Mouse (Mus musculus): ENCODE data around the gene Rbm34.

Gene Rbm34

DNA sequence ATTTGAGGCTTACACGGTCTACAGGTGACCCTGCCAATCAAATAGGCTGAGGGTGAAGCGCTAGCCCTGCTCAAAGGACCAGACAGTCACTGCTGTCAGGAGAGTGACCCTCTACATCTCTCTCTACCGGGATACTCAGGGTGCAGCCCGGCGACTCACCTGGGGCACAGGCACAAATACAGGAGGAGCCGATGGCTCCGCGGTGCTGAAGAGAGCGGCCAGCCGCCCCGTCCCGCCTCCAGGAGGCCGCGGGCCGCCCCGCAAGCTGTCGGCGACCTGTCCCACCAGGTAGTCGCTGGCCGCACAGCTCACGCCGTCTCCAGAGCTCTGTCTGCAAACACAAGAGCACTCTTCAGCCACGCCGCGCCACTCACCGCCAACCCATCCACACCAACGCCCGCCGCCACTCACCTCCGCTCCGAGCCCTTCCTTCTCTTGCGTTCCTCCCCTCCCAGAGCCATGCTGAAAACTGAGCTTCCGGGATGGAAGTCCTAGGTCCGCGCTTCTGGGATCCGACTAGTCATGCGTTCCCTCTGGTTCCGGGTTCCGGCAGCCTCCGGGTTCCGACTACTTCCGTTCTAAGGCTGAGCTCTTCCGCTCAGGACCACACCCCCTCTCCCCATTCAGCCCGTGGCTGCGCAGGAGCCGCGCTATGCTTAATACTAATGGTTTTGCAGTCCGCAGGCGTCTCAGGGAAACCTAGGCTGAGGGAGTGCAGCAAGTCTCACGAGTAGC, at the start of gene Rbm34:
Gene Rbm34 (minus strand): TSS at position 493 of the 735 bp plus-strand sequence.
- in situ Hi-C loops (cut with MboI; ENCODE audit: unreplicated experiment in 2 of 2), result loop anchor here (10.0 to 25.0 kb wide), 3 partner anchors 706 to 1883 kb away; partner anchors contain the start of gene Itgb1 (in 1 of the 2)

DNA sequence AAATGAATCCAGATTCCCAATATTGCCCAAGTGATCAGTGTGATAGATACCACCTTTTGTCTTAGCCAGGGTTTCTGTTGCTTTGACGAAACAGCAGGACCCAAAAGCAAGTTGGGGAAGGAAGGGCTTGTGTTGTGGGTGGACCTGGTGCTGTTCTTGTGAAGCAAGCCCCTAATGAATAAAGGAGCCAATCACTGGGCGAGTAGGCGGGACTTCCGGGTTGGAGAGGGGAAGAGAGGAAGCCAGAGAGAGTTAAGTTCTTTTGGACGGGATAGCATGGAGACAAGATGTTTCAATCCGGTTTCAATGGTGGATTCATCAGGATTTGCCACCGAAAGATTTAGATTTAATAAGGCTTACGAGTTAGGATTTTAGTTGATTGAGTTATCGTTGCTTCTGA, 40.8 kb upstream of the Rbm34 start:
- in situ Hi-C loops (cut with MboI; ENCODE audit: unreplicated experiment in 2 of 2), result no loop called here

DNA sequence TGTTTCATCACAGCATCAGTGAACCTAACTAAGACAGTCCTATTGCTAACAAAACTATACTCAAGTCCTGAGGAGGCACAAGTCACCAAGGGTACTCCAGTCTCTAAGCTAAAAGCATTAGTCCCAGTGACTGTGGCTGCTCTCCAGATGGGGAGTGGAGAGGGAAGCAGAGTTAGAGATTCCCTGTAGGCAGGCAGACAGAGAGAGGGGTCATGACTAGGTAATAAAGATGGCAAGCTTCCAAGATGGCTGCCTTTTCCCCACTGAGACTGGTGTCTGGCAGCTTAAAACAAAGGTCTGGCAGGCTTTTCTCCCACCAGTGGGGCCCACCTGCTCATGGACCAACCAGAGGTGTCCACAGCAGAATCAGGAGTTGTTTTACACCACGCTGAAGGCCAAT, 23.6 kb upstream of the Rbm34 start:
- in situ Hi-C loops (cut with MboI; ENCODE audit: unreplicated experiment in 2 of 2), result loop anchor here (25.0 kb wide), 4 partner anchors 907 to 1718 kb away; no protein-coding TSS in a partner anchor

- in situ Hi-C loops (cut with MboI; ENCODE audit: unreplicated experiment in 2 of 2), result loop anchor here (10.0 to 25.0 kb wide), 6 partner anchors 155 to 1723 kb away; no protein-coding TSS in a partner anchor
Observed at GRCm38 (mm10) chr8:126989363-126990153, 18.7 kb upstream of the Rbm34 start.

DNA sequence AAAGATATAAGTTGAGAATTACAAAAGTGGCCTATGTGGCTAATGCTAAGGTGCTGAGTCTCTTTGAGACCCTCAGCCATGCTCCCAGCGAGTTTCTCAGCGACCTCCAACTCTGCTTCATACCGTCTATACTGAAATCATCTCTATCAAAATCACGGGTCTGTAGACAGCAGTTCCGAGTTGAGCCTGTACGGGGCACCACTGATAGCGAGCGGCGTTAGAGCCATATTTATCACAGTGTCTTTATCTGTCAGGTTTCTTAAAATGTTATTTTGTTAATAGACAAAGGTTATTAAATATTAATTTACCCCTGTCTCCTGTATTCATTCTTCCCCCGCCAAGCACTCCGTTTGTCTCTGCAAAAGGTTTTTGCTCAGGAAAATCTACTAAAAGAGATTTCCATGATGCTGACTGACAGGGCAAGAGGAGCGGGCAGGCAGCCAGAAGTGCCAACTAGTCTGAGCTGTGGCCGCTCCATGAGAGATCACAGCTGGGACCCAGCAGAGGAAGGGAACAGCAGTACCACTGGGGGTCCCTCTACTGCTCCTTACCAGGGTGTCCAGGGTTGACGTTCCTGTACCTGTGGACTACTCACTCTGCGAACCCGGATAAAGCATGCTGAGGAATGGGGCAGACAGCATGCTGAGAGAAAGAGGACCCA, 17.6 kb upstream of the Rbm34 start:
- in situ Hi-C loops (cut with MboI; ENCODE audit: unreplicated experiment in 2 of 2), result loop anchor here (10.0 to 25.0 kb wide), 6 partner anchors 156 to 1724 kb away; no protein-coding TSS in a partner anchor

GRCm38 (mm10) chr8:126986495-126986894, 15.6 kb upstream of the Rbm34 start:
- in situ Hi-C loops (cut with MboI; ENCODE audit: unreplicated experiment in 2 of 2), result loop anchor here (10.0 to 25.0 kb wide), 6 partner anchors 158 to 1726 kb away; no protein-coding TSS in a partner anchor

DNA sequence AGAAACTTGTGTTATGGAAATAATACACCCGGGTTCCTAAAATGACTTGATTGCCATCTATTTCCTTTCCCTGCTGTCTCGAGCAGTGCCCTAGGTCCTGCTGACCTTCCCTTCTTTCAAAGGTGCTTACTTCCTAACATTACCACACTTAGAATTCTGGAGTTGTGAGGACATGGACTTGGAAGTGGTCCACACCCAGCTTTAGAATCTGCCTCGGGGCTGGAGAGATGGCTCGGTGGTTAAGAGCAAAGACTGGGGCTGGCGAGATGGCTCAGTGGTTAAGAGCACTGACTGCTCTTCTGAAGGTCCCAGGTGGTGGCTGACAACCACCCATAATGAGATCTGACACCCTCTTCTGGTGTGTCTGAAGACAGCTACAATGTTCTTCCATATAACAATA, 9.2 kb upstream of the Rbm34 start:
- in situ Hi-C loops (cut with MboI; ENCODE audit: unreplicated experiment in 2 of 2), result loop anchor here (10.0 to 25.0 kb wide), 6 partner anchors 165 to 1732 kb away; no protein-coding TSS in a partner anchor

- in situ Hi-C loops (cut with MboI; ENCODE audit: unreplicated experiment in 2 of 2), result loop anchor here (5.0 to 25.0 kb wide), 7 partner anchors 47 to 1733 kb away; no protein-coding TSS in a partner anchor
Observed at GRCm38 (mm10) chr8:126979091-126979920, 8.4 kb upstream of the Rbm34 start.

DNA sequence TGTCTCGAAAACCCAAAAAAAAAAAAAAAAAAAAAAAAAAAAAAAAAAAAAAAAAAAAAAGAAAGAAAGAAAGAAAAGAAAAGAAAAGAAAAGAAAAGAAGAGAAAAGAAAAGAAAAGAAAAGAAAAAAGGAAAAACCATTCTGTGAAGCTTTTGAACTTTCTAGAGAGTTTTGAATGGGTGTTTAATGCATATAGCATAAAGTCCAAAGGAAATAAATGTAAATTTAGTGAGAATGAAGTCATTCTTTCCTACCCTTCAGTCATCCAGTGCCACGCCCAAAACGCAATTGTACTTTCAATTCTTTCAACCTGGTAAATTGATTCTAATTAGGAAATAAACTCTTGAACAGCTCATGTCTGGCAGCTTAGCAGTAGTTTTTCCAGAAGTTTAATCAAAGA, 7.7 kb upstream of the Rbm34 start:
- in situ Hi-C loops (cut with MboI; ENCODE audit: unreplicated experiment in 2 of 2), result loop anchor here (5.0 to 25.0 kb wide), 7 partner anchors 46 to 1734 kb away; no protein-coding TSS in a partner anchor

GRCm38 (mm10) chr8:126978028-126978427, 7.2 kb upstream of the Rbm34 start:
- in situ Hi-C loops (cut with MboI; ENCODE audit: unreplicated experiment in 2 of 2), result loop anchor here (5.0 to 25.0 kb wide), 7 partner anchors 46 to 1734 kb away; no protein-coding TSS in a partner anchor

GRCm38 (mm10) chr8:126976608-126977348, 5.9 kb upstream of the Rbm34 start:
- in situ Hi-C loops (cut with MboI; ENCODE audit: unreplicated experiment in 2 of 2), result loop anchor here (5.0 to 25.0 kb wide), 7 partner anchors 44 to 1736 kb away; no protein-coding TSS in a partner anchor

GRCm38 (mm10) chr8:126975706-126976105, 4.8 kb upstream of the Rbm34 start:
- in situ Hi-C loops (cut with MboI; ENCODE audit: unreplicated experiment in 2 of 2), result loop anchor here (5.0 to 25.0 kb wide), 7 partner anchors 43 to 1737 kb away; no protein-coding TSS in a partner anchor

DNA sequence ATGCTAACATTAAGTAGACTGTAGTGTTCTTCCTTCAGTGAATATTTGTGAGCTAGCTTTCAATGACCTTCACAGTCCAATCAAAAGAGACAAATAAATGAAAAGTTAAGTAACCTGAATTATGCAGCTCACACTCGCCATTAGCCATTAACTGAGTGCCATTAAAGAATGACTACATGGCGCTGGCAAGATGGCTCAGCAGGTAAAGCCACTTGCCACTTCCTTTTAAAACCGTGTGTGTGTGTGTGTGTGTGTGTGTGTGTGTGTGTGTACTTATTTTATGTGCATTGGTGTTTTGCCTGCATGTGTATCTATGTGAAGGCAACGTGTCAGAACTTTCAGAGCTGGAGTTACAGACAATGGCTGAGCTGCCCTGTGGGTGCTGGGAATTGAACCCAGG, 3.6 kb upstream of the Rbm34 start:
- in situ Hi-C loops (cut with MboI; ENCODE audit: unreplicated experiment in 2 of 2), result loop anchor here (10.0 to 25.0 kb wide), 3 partner anchors 710 to 1887 kb away; partner anchors contain the start of gene Itgb1 (in 1 of the 2)

- in situ Hi-C loops (cut with MboI; ENCODE audit: unreplicated experiment in 2 of 2), result loop anchor here (10.0 to 25.0 kb wide), 3 partner anchors 709 to 1886 kb away; partner anchors contain the start of gene Itgb1 (in 1 of the 2)
Observed at GRCm38 (mm10) chr8:126973686-126974265, 2.9 kb upstream of the Rbm34 start.

DNA sequence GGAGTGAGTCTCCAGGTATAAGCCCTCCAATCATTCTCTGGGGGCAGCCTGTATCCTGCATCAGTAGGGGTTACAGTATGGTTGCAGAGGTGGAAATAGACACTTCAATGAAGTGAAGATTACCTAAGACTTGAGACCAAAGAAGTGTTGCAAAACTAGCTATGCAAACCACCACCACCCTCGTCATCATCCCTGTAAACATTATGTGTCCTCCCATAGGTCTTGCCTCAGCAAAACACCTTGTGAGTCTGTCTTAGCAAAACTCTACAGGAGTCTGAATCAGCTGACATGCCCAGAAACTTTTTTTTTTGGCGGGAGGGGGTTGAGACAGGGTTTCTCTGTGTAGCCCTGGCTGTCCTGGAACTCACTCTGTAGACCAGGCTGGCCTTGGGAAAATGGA, 1.8 kb upstream of the Rbm34 start:
- in situ Hi-C loops (cut with MboI; ENCODE audit: unreplicated experiment in 2 of 2), result loop anchor here (10.0 to 25.0 kb wide), 3 partner anchors 708 to 1885 kb away; partner anchors contain the start of gene Itgb1 (in 1 of the 2)

DNA sequence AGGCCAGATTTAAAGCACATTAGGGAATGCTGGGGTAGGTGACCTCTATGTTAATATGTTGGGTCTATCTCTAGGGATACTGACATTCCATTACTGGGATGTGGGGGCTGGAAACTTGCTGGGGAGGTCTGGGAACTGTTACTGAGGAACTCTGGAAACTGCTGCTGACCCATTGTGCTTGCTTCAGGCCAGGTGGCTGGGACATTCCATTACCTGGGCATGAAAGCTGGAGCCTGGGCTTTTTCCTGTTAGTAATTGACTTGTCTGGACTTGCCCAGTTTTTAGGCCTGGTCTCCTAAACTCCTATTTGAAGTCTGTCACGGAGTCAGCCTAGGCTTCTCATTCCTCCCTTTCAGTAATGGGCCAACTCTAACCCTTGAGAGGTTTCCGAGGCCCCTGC, 1.2 kb upstream of the Rbm34 start:
- in situ Hi-C loops (cut with MboI; ENCODE audit: unreplicated experiment in 2 of 2), result loop anchor here (10.0 to 25.0 kb wide), 3 partner anchors 707 to 1885 kb away; partner anchors contain the start of gene Itgb1 (in 1 of the 2)

DNA sequence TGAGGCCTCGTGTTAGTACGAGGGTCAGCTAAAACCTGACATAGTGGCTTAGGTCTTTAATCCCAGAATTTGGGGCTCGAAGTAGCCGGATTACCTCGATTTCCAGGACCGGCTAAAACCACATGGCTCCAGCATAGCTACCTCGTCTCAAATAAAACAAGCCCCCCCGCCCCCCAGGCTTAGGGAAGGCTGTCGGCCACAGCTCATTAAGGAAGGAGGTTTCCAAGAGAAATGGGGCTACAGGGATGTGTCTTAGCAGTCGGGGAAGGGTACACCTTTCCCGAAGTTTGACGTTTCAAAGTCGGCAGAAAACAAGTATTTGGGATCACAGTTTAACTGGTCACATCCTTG, 418 bp upstream of the Rbm34 start:
- in situ Hi-C loops (cut with MboI; ENCODE audit: unreplicated experiment in 2 of 2), result loop anchor here (10.0 to 25.0 kb wide), 3 partner anchors 706 to 1884 kb away; partner anchors contain the start of gene Itgb1 (in 1 of the 2)

- in situ Hi-C loops (cut with MboI; ENCODE audit: unreplicated experiment in 2 of 2), result loop anchor here in 1 of 2 experiments (25.0 kb wide), 2 partner anchors 1718 to 1882 kb away; partner anchors contain the start of gene Itgb1
Observed at GRCm38 (mm10) chr8:126969546-126969945, 1.3 kb downstream of the Rbm34 start.
